Mouse (Mus musculus) hindbrain, postnatal 0 days (tissue): ENCODE results near the gene Rora. TPM values are rescaled to one million over a fixed set of nuclear protein-coding genes. Genes with fewer than 3 reads are reported as not detected.

Experiments used
- ATAC-seq: fragments of 200-750 bp; cut with Nextera tagmentation; 2 replicates; pipeline ENCODE4 v1.8.0; 2017; ENCODE audit warnings: mild to moderate bottlenecking, moderate TSS enrichment, moderate library complexity
- DNase-seq: peaks from one replicate; pipeline ENCODE4 v3.0.0-alpha.2; 2015; ENCODE audit warnings: low spot score
- H3K27ac ChIP-seq: fragments of 300-500 bp; sonication (generic); 2 replicates; pipeline ENCODE4 v1.5.1; 2014; ENCODE audit warnings: mild to moderate bottlenecking
- H3K27me3 ChIP-seq: fragments of 300-500 bp; sonication (generic); 2 replicates; pipeline ENCODE4 v1.6.1; 2014; ENCODE audit warnings: low read length, mixed read lengths; ENCODE audit not compliant: insufficient read depth
- H3K36me3 ChIP-seq: fragments of 300-500 bp; sonication (generic); 2 replicates; pipeline ENCODE4 v1.6.1; 2014; ENCODE audit warnings: low read length, mixed read lengths; ENCODE audit not compliant: insufficient read depth
- H3K4me1 ChIP-seq: fragments of 300-500 bp; sonication (generic); 2 replicates; pipeline ENCODE4 v1.6.1; 2014; ENCODE audit warnings: antibody characterized with exemption, low read length, mixed read lengths; ENCODE audit not compliant: insufficient read depth
- H3K4me2 ChIP-seq: fragments of 300-500 bp; sonication (generic); 2 replicates; pipeline ENCODE4 v1.6.1; 2014; ENCODE audit warnings: low read depth, mild to moderate bottlenecking, low read length, moderate library complexity, mixed read lengths
- H3K4me3 ChIP-seq: fragments of 300-500 bp; sonication (generic); 2 replicates; pipeline ENCODE4 v1.5.1; 2014; ENCODE audit warnings: low read length
- H3K9ac ChIP-seq: fragments of 300-500 bp; sonication (generic); replicated peaks from 2 replicates; pipeline ENCODE4 v1.6.1; 2014; ENCODE audit warnings: mild to moderate bottlenecking, low read length, moderate library complexity, mixed read lengths
- H3K9me3 ChIP-seq: fragments of 300-500 bp; sonication (generic); 2 replicates; pipeline ENCODE4 v1.6.1; 2016; ENCODE audit warnings: low read length, mixed read lengths
- CTCF ChIP-seq: IDR thresholded peaks from 2 replicates; pipeline ENCODE4 v1.5.1; 2016; ENCODE audit warnings: antibody characterized with exemption, control low read depth, low read depth
- WGBS: fragments of 180-500 bp; shearing (Covaris S2); extraction: QIAGEN DNeasy Blood & Tissue Kit; methylation state at CpG from one replicate; pipeline ENCODE4 v1.1.7; 2014; 5-methylcytosine and 5-hydroxymethylcytosine counted together
- polyA plus RNA-seq: library from polyadenylated mRNA; unstranded; fragments of >200 nt; fragmentation: Nextera tagmentation; extraction: Ambion mirVana; gene quantifications from 2 replicates; pipeline ENCODE4 v1.2.1, GENCODE M21; 2015
- total RNA-seq: library from RNA; depleted of rRNA; stranded (reverse); fragments of >200 nt; gene quantifications from 2 replicates; pipeline ENCODE4 v1.2.3, GENCODE M21; 2014

The Rora gene
- total and polyA plus RNA-seq, 2 experiments from 2014 or later = 27.5 to 59.4 TPM

GRCm38 (mm10) chr9:69306734-69307528, 653.3 kb downstream of the Rora start:
- Histone ChIP-seq H3K4me2 (no peak overlapping the region), H3K9ac (no peak overlapping the region), H3K36me3 (no peaks in the 10 kb centered on the region), H3K4me3 (no peak overlapping the region), H3K27me3 (no peaks in the 10 kb centered on the region), H3K4me1 (0 out of 2 replicates have a peak, but pooled peaks cover 6% of the 10 kb centered on the region), H3K27ac (peak overlapping the region; percentile 11; the same call in 1 of the 2 replicates), H3K9me3 (no peaks in the 10 kb centered on the region)
- ATAC-seq = no peak
- no peak for TF ChIP-seq CTCF
- no peak for DNase-seq
- WGBS = 62% methylated on average over 9 of the region's 9 CpGs

GRCm38 (mm10) chr9:69307974-69308373, 654.4 kb downstream of the Rora start:
- H3K27ac ChIP-seq = no peak overlapping the region
- H3K27me3 ChIP-seq = no peaks in the 10 kb centered on the region
- no peak overlapping the region for H3K4me3 ChIP-seq
- no peak overlapping the region for H3K9ac ChIP-seq
- WGBS = 88% methylated on average over 11 of the region's 11 CpGs
- 0 out of 2 replicates have a peak, but pooled peaks cover 6% of the 10 kb centered on the region for H3K4me1 ChIP-seq
- no peaks in the 10 kb centered on the region for H3K36me3 ChIP-seq
- no peak overlapping the region for H3K4me2 ChIP-seq
- TF ChIP-seq CTCF = no peak
- DNase-seq (no peak), ATAC-seq (no peak)
- no peaks in the 10 kb centered on the region for H3K9me3 ChIP-seq

GRCm38 (mm10) chr9:69310524-69310923, 656.9 kb downstream of the Rora start:
- DNase-seq = no peak

GRCm38 (mm10) chr9:69313297-69313696, 659.7 kb downstream of the Rora start:
- H3K36me3 ChIP-seq = no peaks in the 10 kb centered on the region
- 89% methylated on average over 3 of the region's 3 CpGs for WGBS
- H3K4me2 ChIP-seq = no peak overlapping the region
- no peak for DNase-seq
- H3K27me3 ChIP-seq = no peaks in the 10 kb centered on the region
- H3K27ac ChIP-seq = no peak overlapping the region
- no peak for ATAC-seq
- H3K9ac ChIP-seq = no peak overlapping the region
- 0 out of 2 replicates have a peak, but pooled peaks cover 3% of the 10 kb centered on the region for H3K4me1 ChIP-seq
- H3K9me3 ChIP-seq = no peaks in the 10 kb centered on the region
- no peak for TF ChIP-seq CTCF
- H3K4me3 ChIP-seq = no peak overlapping the region

More at GRCm38 (mm10) chr9:69310524-69310923, 656.9 kb downstream of the Rora start:
- Histone ChIP-seq H3K27me3 (no peaks in the 10 kb centered on the region), H3K9me3 (no peaks in the 10 kb centered on the region), H3K4me1 (0 out of 2 replicates have a peak, but pooled peaks cover 6% of the 10 kb centered on the region), H3K9ac (no peak overlapping the region), H3K4me3 (no peak overlapping the region), H3K27ac (no peak overlapping the region), H3K4me2 (no peak overlapping the region), H3K36me3 (no peaks in the 10 kb centered on the region)
- ATAC-seq = no peak
- TF ChIP-seq CTCF = no peak
- WGBS = 56% methylated on average over 12 of the region's 12 CpGs

- whole genome bisulfite sequencing = 80% methylated on average over 9 of the region's 9 CpGs
- ATAC-seq (no peak), DNase-seq (no peak)
- Histone ChIP-seq H3K4me2 (no peak overlapping the region), H3K4me3 (no peak overlapping the region), H3K9me3 (no peaks in the 10 kb centered on the region), H3K27ac (no peak overlapping the region), H3K4me1 (0 out of 2 replicates have a peak, but pooled peaks cover 3% of the 10 kb centered on the region), H3K27me3 (no peaks in the 10 kb centered on the region), H3K36me3 (no peaks in the 10 kb centered on the region), H3K9ac (no peak overlapping the region)
- TF ChIP-seq CTCF = no peak
Measured at GRCm38 (mm10) chr9:69314451-69315210, 661.0 kb downstream of the Rora start.

- H3K9me3 ChIP-seq = no peaks in the 10 kb centered on the region
- H3K27me3 ChIP-seq = no peaks in the 10 kb centered on the region
- no peak overlapping the region for H3K4me3 ChIP-seq
- H3K9ac ChIP-seq = no peak overlapping the region
- no peak for ATAC-seq
- no peak for DNase-seq
- no peak overlapping the region for H3K27ac ChIP-seq
- no peak for TF ChIP-seq CTCF
- no peaks in the 10 kb centered on the region for H3K36me3 ChIP-seq
- no peak overlapping the region for H3K4me2 ChIP-seq
- WGBS = 49% methylated on average over 3 of the region's 3 CpGs
- H3K4me1 ChIP-seq = no peaks in the 10 kb centered on the region
Measured at GRCm38 (mm10) chr9:69317527-69318115, 664.0 kb downstream of the Rora start.
